Mouse (Mus musculus) brain, embryonic 14.5 days (tissue): Measurements from ENCODE around the gene Egfem1. TPM values are rescaled to one million over a fixed set of nuclear protein-coding genes. Genes with fewer than 3 reads are reported as not detected.

ENCODE experiments used
- DNase-seq: peaks from one replicate; pipeline ENCODE4 v3.0.0-alpha.2; 2011; ENCODE audit warnings: low read depth
- CTCF ChIP-seq: fragments of 200-500 bp; IDR thresholded peaks from 2 replicates; pipeline ENCODE4 v1.5.1; 2012; ENCODE audit warnings: inconsistent platforms, mild to moderate bottlenecking, moderate library complexity, borderline replicate concordance; ENCODE audit not compliant: insufficient read depth, insufficient read length; ENCODE audit errors: extremely low read depth
- POLR2A ChIP-seq: fragments of 200-500 bp; IDR thresholded peaks from 2 replicates; pipeline ENCODE4 v1.6.1; 2012; ENCODE audit warnings: mild to moderate bottlenecking, inconsistent platforms, borderline replicate concordance; ENCODE audit not compliant: poor library complexity, insufficient read depth, insufficient read length, severe bottlenecking; ENCODE audit errors: extremely low read depth
- polyA plus RNA-seq: library from polyadenylated mRNA; depleted of rRNA; stranded (reverse); fragments of >200 nt; gene quantifications from 2 replicates; pipeline ENCODE4 v1.2.3, GENCODE M21; 2012

Egfem1 gene
- polyA plus RNA-seq, 1 experiment = 6.6 TPM

DNA sequence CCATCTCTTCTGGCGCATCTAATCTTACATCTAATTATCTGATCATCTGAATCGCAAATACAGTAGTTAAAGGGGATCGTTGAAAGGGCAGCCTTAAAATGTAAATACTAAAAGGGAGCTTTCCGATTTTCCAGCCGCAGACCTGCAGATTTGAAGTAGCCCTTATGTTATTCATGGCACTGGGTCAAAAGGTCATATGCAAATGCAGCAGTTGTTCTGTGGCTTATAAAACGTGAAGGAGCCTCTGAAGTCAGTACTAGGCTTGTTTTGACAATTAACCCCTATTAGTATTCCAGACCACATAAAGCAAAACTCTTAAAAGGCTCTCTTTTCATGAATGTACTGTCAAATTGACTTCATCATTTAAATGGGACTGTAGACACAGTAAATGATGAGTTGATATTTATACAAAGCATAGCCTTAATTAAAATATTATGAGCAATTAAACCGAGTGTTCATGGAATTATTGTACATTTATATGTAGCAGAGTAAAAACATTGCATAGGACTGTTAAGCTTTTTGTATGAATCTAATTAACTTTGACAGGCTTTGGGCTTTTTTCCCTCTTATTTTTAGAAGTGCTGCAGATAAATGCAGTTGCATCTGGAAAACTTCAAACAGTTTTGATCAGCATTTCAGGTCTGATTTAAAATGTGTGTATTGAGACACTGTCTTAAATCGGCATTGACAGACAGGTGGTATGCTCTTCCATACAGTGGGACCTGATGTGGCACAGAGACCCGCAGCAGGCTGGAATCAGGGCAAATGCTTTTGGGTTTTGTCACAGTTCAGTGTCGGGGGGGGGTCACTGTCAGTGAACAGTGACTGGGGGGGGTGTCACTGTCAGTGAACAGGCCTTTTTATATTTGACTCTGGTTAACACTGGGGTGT lies 54.5 kb downstream of the Egfem1 start:
- DNase-seq = peak; percentile 88
- TF ChIP-seq POLR2A (no peak), CTCF (no peak)

DNA sequence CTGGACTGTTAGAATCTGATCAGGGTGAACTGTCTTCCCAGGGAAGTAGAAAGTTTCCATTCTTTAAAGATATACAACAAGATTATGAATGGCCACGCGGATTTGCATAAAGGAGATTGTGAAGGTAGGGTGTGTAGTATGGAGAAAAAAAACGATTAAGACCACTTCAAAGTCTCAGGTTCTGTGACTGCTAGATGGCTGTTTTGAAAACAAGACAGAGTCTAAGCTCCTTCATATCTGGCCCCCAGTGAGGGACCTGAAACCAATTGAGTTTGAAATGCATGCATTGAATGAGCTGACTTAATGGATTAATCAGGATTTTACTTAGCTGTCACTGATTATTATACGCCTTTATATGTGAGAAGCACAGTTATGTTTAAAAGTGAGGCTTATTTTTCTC lies 86.6 kb downstream of the Egfem1 start:
- TF ChIP-seq CTCF (no peak), POLR2A (no peak)
- peak; percentile 47 for DNase-seq

DNA sequence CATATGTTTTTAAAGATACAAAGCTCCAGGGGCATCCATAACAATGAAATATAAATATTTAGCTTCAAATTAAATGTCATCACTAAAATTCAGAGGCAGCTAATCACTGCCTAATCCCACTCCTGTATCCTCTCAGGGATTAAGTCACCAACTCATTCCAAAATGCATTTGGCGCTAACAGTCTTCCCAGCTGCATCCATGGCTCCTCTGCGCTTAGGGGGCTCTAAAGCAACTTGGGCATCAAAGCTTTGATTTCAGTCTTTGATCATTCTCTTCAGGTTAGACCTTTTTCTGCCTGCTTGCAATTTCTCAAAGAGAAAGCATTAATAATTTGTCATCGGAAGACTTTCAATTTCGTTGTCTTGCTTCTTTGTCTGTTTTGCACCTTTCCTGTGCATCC lies 87.2 kb downstream of the Egfem1 start:
- TF ChIP-seq CTCF (no peak), POLR2A (no peak)
- peak; percentile 62 for DNase-seq

DNA sequence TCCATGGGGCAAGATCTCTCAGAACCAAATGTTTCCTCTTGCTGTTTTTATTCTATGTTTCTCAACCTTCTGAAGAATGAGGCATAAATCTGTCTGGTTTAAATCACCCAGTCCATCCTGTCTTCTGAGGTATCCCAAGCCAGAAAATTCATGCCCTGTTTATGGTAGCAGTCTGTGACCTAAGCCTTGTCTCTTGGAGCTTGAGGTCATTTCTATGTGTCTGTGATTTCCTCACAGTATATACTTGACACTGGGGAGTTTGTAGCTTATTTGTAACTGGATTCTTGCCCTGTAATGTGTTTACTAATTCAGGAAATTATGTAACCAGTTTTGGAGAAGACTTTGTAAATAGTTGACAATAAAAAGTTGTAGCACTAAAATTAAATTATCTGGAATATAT lies 95.2 kb downstream of the Egfem1 start:
- DNase-seq = no peak
- TF ChIP-seq POLR2A (no peak), CTCF (no peak)

DNA sequence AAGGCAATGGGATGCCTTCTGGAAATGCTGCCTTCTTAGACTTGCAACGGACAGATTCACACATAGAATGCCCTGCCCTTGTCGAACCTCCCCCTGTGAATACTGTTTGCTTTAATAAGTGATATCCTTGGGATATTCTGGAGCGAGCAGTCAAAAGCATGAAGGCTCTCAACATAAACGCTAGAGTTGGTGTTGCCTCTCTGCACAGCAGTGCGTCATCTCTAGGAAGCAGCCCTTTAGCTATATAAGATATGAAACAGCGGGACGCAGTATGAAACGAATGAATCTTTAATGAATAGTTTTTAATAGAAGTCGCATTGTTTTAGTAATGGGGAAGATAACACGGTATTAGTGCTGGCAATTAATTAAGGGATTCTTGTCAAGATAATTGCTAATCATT lies 101.2 kb downstream of the Egfem1 start:
- TF ChIP-seq POLR2A = no peak
- no peak for TF ChIP-seq CTCF

DNA sequence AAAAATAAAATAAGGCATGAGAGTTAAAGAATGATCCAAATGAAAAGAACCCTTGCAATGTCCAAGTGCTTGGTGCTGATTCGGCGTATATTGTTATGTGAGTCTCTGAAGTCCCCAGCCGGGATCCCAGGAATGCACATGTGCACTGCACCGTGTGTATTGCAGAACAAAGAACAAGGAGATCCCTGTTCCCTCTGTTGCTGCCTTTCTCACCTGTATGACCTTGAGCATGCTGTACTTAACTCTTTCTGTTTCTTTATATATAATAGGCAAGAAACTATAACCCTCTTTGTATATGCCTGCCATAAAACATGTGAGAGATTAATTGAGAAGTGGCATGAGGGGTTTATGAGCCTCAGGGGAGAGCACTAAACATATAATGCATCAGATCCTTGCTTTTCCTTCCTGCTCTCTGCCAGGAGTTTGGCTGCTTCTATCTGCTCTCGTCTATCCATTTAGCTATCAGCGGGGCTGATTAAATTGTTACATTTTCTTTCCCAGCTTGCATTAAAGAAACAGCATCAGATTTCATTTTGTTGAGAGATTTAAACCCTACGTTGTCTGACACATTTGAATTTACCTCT lies 101.9 kb downstream of the Egfem1 start:
- DNase-seq = peak; percentile 62

More for the DNA sequence above, 101.2 kb downstream of the Egfem1 start:
- peak; percentile 54 for DNase-seq

DNA sequence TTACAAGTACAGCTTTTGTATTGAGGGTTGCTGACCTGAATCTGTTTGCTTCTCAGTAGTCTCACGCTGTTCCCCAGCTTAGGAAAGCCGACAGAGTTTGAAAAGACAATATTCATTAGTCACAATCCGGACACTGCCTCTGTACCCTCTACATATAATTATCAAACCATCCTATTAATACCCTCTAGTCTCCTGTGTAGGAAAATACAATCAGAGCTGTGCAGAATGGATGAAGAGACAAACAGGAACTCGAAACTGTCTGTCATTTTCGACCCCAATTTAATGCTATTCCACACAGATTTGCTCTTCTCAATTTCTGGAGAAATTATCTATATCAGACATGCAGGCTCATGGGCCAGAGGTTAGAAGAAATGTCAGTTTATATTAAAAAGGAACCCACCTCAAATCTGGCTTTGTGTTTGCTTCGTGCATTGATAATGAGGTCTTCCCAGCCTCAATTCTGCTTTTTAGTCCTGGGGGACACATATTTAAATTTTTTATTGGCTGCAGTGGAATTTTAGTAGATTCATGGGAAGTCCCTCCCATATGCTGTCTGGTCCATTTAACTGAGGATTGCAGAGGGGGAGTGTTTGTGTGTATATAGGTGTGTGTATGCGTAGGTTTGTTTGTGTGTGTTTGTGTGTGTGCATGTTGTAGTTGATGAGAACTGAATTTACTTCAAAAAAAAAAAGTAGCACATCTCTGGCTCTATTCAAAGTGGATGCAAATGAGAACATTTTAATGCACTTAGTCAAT lies 102.8 kb downstream of the Egfem1 start:
- TF ChIP-seq CTCF (no peak), POLR2A (no peak)

More for the DNA sequence above, 101.9 kb downstream of the Egfem1 start:
- TF ChIP-seq POLR2A (no peak), CTCF (no peak)

DNA sequence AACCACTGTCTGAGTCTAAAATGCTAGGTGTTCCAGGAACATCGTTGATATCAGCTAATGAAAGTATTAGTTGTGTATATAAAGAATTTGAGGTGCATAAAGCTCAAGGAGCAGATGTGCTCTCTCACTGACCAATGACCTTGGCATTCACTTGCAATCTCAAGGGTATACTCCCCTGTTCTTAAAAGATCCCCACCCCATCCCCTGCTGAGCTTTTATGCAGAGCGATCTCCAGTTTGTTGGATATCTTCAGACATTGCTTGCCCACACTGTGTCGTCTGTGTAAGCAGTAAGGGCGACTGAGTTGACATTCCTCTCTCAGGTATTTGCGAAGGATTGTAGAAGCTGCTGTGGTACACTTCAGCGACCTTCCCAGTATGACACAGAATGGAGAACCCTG lies 108.4 kb downstream of the Egfem1 start:
- no peak for DNase-seq

More for the DNA sequence above, 102.8 kb downstream of the Egfem1 start:
- no peak for DNase-seq

DNA sequence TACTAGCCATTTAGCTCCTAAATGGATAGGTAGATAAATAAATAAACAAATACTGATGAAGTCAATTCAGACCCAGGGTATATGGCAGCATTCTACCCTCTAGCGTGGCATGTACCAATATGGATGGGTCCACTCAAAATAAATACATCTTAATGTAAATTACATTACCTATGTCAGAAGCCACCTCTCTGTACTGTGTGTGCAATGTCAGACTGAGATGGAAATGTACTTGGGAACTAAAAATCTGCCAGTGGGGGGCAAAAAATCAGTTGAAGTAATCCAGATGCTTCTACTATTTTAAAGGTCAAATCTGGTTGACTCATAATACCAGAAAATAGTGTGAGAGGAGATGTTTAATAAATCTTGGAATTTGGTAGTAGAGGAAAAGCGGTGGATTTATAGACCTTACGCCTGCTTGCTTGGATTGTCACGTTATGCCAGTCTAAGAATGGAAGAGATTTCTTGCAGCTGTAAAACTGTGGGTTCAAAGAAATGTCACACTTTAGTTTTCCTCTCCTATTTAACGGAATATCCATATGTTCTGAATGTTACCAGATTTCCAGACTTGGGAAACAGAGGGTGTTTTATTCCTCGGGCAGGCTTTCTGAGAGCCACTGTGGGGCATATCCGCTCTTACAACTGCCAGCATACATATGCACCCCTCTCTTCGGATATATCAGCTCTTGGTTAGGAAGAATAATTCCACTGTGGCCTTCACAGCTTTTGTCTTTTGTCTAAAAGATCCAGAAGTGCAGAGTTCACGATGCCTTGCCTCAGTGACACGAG lies 116.1 kb downstream of the Egfem1 start:
- TF ChIP-seq POLR2A (no peak), CTCF (no peak)
- DNase-seq = peak; percentile 50

More for the DNA sequence above, 108.4 kb downstream of the Egfem1 start:
- TF ChIP-seq POLR2A = no peak
- TF ChIP-seq CTCF = no peak

DNA sequence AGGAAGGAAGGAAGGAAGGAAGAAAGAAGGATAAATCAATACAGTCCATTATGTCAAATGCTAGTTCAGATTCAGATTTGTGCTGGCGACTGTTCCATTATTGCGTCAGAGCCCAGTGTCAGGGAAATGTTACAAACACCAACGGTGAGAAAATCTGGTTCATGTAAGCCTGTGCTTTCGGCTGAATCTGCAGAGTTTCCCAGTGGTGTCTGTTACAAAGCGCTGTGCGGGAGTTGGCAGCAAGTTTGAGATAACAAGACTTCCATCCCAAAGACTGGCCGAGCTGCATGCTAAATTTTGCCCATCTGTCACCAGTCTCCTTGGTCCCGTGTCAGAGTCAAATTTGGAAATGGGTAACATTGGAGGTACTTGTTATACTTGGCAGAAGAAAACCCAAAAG lies 118.8 kb downstream of the Egfem1 start:
- DNase-seq = peak; percentile 69
- TF ChIP-seq CTCF = no peak
- no peak for TF ChIP-seq POLR2A

DNA sequence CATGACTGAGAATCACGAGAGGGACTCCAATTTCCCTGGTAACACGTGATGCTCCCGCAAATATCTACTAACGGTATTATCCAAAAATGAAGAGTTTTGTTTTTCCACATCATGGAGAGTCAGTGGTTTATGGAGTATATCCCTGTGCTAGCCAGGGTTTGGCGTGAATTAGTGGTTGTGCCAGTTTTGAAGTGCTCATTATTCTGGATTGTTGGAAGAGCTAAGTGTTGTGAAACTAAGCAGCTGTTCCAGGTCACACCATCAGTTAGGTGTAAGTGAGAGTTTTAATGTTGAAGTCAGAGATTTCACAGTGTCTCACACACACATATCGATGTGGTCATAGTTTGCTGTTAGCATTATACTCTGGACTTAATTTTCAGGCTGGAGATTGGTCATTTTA lies 120.7 kb downstream of the Egfem1 start:
- DNase-seq = peak; percentile 64
- TF ChIP-seq POLR2A (no peak), CTCF (no peak)

DNA sequence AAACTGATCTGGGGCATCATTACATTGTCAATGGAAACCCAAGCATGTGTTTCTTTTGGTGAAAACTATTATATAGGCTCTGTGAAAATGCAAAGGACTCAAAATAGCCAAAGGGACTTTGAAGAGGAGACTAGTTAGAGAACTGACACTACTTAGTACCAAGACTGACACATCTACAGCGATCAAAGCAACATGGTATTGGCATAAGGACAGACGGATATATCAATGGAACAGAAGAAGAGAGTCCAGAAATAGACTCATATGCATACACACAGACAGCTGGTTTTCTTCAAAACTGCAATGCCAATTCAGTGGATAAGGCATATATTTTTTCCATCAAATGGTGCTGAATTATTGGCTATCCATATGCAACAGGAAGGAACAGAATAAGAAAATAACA lies 140.6 kb downstream of the Egfem1 start:
- TF ChIP-seq CTCF (no peak), POLR2A (no peak)
- DNase-seq = no peak
